Mouse (Mus musculus): ENCODE measurements around the gene BC055324. TPM values are rescaled to one million over a fixed set of nuclear protein-coding genes. Genes with fewer than 3 reads are reported as not detected.

The BC055324 gene
- polyA plus RNA-seq, 1 experiment from 2014 or later = 5.7 TPM

GRCm38 (mm10) chr1:163903411-163903810, 91.2 kb downstream of the BC055324 start:
- ATAC-seq (ENCODE audit: low read depth) = no peak
- no peak overlapping the region for H3K27ac ChIP-seq (replicated peaks)
- no peak overlapping the region for H3K4me2 ChIP-seq
- H3K4me3 ChIP-seq = no peak overlapping the region
- H3K4me1 ChIP-seq (replicated peaks) = no peaks in the 10 kb centered on the region
- no peaks in the 10 kb centered on the region for H3K9me3 ChIP-seq
- peaks cover 18% of the 10 kb centered on the region for H3K36me3 ChIP-seq
- 93% methylated on average over 3 of the region's 3 CpGs for WGBS
- no peaks in the 10 kb centered on the region for H3K27me3 ChIP-seq
- no peak overlapping the region for H3K9ac ChIP-seq

- H3K27me3 ChIP-seq = no peaks in the 10 kb centered on the region
- H3K36me3 ChIP-seq = peaks cover 15% of the 10 kb centered on the region
- no peak overlapping the region for H3K27ac ChIP-seq (replicated peaks)
- no peak for ATAC-seq (ENCODE audit: low read depth)
- no peak overlapping the region for H3K9ac ChIP-seq
- H3K9me3 ChIP-seq = no peaks in the 10 kb centered on the region
- H3K4me2 ChIP-seq = no peak overlapping the region
- H3K4me1 ChIP-seq (replicated peaks) = no peaks in the 10 kb centered on the region
- WGBS = 91% methylated on average over 2 of the region's 2 CpGs
- no peak overlapping the region for H3K4me3 ChIP-seq
Measured at GRCm38 (mm10) chr1:163900168-163900567, 94.4 kb downstream of the BC055324 start.

- Histone ChIP-seq H3K4me3 (no peak overlapping the region), H3K36me3 (peaks cover 15% of the 10 kb centered on the region), H3K4me2 (no peak overlapping the region), H3K9me3 (no peaks in the 10 kb centered on the region), H3K4me1 (replicated peaks) (no peaks in the 10 kb centered on the region), H3K27ac (replicated peaks) (no peak overlapping the region), H3K27me3 (no peaks in the 10 kb centered on the region), H3K9ac (no peak overlapping the region)
- ATAC-seq (ENCODE audit: low read depth) = no peak
- WGBS = 96% methylated on average over 2 of the region's 2 CpGs
Measured at GRCm38 (mm10) chr1:163899575-163899974, 95.0 kb downstream of the BC055324 start.

- no peak overlapping the region for H3K27ac ChIP-seq (replicated peaks)
- 72% methylated on average over 5 of the region's 5 CpGs for WGBS
- no peak overlapping the region for H3K9ac ChIP-seq
- no peak for ATAC-seq (ENCODE audit: low read depth)
- H3K36me3 ChIP-seq = peaks cover 15% of the 10 kb centered on the region
- no peak overlapping the region for H3K4me2 ChIP-seq
- H3K4me1 ChIP-seq (replicated peaks) = no peaks in the 10 kb centered on the region
- no peaks in the 10 kb centered on the region for H3K9me3 ChIP-seq
- no peaks in the 10 kb centered on the region for H3K27me3 ChIP-seq
- no peak overlapping the region for H3K4me3 ChIP-seq
Measured at GRCm38 (mm10) chr1:163898291-163898764, 96.3 kb downstream of the BC055324 start.

Other genes starting within 250 kb of the BC055324 start
- 105 and 108 TPM in 2 replicates for gene Kifap3, start 215.2 kb downstream of the BC055324 start, polyA plus RNA-seq (2015; fragmentation: Nextera tagmentation; extraction: Ambion mirVana)
- gene Scyl3, start 65.7 kb downstream of the BC055324 start, polyA plus RNA-seq (2015; fragmentation: Nextera tagmentation; extraction: Ambion mirVana) = 15.5 and 17.1 TPM in 2 replicates
- gene Mettl18, start 93 bp upstream of the BC055324 start, polyA plus RNA-seq (2015; fragmentation: Nextera tagmentation; extraction: Ambion mirVana) = 8.3 and 9.8 TPM in 2 replicates
- not detected in 2 replicates for gene Sele, start 53.4 kb upstream of the BC055324 start, polyA plus RNA-seq (2015; fragmentation: Nextera tagmentation; extraction: Ambion mirVana)
- 0.17 and 0.36 TPM in 2 replicates for gene Sell, start 67.2 kb upstream of the BC055324 start, polyA plus RNA-seq (2015; fragmentation: Nextera tagmentation; extraction: Ambion mirVana)
- 0.28 TPM in 1 of 2 replicates, not detected in the other for gene Selp, start 120.5 kb upstream of the BC055324 start, polyA plus RNA-seq (2015; fragmentation: Nextera tagmentation; extraction: Ambion mirVana)
- gene F5, start 157.0 kb upstream of the BC055324 start, polyA plus RNA-seq (2015; fragmentation: Nextera tagmentation; extraction: Ambion mirVana) = 0.14 and 0.18 TPM in 2 replicates

Data from neural tube, embryonic 13.5 days (tissue).